Mouse (Mus musculus): ENCODE data around the gene Eif5a2.
A peak's percentile ranks its signal among the peaks of the same experiment; 100 is the strongest.
"Not testable (repeated sequence)": the region's sequence is repeated elsewhere in the genome, so short reads cannot be mapped to it uniquely, and the experiment has no call there.

Gene Eif5a2

DNA sequence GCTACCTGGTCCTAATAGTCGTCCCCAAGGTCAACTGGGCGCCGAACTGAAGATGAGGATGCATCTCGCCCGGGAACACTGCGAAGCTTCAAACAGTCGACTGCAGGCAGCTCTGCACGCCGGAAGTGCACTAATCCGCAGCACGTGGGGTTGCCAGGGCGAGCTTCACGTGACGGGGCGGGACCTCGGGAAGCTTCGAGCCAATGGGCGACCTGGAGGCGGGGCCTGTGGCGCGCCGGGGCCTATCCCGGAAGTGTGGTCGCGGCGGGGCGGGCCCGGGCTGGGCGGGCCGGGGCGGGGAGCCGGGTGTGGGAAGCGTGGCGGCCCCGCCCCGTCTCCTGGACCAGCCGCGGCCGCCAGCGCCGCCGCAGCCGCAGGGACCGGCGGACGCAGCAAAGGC is at the start of gene Eif5a2:
Eif5a2 (plus strand) TSS at position 283 of the 400 bp plus-strand sequence.
- peak; percentile 85 for DNase-seq (ENCODE audit: low spot score)

DNA sequence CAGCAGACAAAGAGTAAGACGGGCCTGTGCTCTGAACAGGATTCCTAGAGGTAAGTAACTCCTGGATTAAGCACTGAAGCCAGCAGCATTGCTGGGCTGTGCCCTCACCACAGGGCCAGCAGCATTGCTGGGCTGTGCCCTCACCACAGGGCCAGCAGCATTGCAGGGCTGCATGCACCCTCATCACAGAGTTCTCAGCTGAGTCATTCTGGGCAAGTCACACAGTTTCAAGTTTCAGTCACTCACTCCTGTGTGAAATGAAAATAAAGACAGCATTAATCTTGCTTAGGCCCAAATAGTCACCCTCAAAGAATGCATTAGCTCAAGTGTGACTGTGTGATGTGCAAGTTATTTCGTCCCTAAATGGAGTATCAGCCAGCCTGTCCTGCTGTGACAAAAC is 46.4 kb upstream of the Eif5a2 start:
- DNase-seq (ENCODE audit: low spot score): no peak

DNA sequence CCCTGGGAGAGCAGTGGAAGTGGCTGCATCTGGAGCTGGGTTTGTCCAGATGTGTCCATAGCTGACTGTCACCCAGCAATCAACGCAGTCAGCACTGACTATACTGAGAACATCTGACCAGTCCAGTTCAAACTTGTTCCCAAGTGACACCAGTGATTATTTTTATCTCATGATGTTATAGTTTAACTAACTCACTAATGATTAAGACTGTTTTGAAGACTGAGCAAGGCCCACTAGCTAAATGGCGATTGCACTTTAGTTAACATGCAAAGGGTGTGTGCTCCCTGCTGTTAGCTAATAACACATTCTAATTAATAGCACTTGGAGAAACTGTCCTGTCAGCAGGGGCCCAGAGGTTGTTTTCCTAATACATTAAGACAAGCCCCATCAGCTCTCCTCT is 44.1 kb upstream of the Eif5a2 start:
- no peak for DNase-seq (ENCODE audit: low spot score)

DNA sequence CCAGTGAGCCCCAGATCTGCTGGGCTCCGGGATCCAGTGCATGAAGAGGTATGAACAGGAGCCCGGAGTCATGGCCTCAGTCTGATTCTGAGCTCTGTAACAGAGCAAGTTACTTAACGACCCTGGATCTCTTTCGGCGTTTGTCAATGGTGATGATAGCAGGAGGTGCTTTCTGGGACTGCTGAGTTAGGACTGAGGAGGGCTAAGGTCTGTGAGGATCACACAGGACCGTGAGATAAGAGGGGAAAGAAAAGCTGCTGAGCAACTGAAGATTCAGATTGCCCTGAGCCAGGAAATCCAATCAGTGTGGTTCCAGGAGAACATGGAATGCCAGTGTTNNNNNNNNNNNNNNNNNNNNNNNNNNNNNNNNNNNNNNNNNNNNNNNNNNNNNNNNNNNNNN is 40.7 kb upstream of the Eif5a2 start:
- no peak for DNase-seq (ENCODE audit: low spot score)

DNA sequence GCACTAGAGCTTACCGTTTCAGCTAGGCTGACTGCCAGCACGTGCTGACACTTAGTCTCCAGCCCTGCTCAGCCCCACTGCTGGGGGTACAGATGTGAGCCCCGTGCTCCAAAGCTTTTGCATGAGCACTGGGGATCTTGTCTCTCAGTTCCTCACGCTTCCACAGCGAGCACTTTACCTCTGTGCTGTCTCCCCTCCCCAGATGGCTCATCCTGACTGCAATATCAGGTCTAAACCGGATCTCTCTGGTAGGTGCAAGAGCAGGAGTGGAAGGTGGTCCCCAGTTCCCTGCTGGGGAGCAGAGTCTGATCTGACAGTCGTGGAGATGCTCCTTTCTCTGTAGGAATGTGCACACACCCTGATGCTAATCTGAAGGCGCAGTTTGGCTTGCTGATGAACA is 37.8 kb upstream of the Eif5a2 start:
- no peak for DNase-seq (ENCODE audit: low spot score)

DNA sequence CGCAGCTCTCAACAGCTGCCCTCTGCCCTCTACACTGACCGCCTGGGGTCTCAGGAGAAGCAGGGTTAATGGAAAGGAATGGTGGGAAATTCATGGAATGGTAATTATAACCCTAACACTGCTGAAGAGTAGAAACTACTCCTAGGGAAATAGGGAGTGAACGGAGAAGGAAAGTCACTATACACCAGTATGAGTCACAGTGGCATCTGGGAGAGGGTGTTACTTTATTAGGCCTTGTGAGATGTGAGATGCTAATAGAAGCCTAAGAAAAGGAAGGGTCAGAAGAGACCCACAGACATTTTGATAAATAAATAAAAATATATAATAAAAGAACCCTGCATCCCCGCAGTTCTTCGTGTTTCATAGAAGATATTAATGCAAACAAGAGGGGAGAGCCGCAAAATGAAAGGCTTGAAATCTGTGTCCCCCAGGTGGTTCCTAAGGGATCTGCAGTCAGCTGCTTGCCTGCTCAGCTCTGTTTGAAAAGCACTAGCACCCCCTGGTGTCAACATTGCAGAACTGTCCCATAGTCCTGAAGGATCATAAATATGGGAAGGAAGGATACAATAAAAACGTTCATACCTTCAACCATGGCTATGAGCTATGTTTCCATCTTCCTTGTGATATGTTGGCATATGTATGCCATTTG is 35.1 kb upstream of the Eif5a2 start:
- peak; percentile 91 for DNase-seq (ENCODE audit: low spot score)

DNA sequence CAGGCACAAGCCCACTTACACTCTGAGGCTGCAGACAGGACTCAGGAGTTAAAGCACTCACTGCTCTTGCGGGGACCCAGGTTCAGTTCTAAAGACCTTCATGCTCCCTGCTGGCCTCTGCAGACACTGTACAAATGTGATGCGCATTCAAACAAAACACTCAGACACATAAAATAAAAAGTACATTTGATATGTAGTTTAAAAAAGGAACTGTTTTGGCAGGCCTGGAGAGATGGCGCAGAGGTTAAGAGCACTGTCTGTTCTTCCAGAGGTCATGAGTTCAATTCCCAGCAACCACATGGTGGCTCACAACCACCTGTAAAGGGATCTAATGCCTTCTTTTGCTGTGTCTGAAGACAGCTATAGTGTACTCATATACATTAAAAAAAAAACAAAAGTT is 32.9 kb upstream of the Eif5a2 start:
- no peak for DNase-seq (ENCODE audit: low spot score)

DNA sequence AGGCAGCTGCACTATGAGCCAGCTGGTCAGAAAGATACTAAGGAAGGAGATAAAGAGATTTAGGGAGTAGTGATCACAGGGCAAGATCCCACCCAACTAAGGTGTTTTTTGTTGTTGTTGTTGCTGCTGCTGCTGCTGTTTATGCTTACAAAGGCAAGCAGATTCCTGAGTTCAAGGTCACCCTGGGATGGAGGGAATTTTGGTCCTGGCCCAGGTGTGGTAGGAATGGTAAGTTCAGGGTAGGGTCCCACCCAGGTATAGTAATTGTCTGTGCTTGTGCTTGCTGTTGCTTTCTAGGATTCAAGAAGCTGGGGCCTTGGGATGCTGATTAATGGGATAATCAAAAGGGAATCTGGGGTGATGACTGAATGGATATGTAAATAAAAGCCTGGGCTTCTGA is 32.1 kb upstream of the Eif5a2 start:
- DNase-seq (ENCODE audit: low spot score): no peak

DNA sequence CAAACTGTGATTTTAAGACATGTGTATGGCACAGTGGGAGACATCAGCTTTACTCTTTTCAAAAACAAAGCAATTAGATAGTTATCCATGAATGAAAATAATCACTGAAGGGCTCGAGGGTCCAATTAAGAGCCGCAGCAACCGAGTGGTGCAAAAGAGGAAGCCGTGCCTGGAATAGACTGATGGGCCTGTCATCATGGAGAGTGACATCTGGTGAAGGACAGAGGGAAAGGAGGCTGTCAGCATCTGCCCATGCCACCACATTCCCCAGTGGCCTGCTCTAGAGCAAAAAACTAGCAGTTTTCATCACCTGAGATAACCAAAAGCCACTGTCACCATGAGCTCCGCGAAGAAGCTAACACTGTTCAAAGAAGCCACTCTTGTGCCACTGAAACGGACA is 25.6 kb upstream of the Eif5a2 start:
- no peak for DNase-seq (ENCODE audit: low spot score)

DNA sequence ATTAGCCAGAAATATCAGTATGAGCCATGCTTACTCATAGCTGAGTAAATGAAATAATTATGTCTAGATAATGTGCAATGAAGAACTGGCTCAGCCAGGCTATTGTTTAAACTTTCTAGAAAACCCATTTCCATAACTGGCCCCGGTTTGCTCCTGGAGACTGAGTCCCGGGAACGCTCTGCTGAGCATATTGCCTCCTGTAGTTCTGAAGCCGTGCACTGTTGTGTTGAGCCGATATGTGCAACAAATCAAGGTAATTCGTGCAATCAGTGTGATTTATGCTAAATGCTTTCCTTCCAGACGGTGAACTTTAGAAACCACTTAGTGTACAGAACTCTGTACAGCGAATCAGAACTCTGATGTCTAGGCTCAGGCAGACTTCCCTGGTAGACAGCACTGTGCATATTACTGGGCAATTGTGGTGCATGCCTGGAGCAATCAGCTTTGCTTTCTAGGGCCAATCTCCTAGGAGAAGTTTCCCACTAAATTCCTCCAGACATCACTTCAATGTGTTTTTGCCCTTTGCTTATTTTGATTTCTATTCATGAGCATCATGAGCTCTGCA is 19.8 kb upstream of the Eif5a2 start:
- no peak for DNase-seq (ENCODE audit: low spot score)

DNA sequence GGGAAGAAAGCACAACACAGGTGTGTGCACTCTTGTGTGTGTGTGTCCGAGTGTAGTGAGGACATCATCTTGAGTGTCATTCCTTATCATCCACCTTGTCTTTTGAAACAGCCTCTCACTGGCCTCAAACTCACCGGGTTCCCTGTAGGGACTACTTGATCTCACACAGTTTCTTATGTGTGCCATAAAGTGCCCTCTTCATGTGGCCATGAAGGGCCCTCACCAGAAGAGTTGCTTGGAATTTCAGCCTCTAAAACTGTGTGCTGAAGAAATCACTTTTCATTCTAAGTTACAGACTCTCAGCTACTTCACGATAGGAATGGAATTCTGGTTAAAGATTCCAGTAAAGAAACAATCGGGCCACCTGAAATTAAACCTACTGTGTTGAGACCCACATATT is 14.1 kb upstream of the Eif5a2 start:
- no peak for DNase-seq (ENCODE audit: low spot score)

DNA sequence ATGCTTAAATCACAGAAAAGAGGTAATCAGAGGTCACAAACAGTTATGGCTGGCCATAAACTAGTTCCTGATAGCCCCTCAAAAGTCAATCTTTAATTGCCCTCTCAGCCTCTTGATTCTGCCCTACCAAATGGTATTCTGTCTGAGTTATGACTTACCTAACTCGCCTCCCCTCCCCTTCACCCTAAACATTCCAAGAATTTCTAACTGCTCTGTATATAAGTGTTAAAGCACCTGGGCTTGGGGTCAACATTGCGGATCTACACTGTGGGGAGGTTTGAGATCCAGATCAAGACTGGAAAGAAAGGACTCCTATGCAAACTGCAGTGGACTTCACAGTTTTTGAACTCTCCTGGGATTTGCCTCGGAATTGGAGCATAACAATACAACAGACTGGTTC is 12.9 kb upstream of the Eif5a2 start:
- DNase-seq (ENCODE audit: low spot score): no peak

DNA sequence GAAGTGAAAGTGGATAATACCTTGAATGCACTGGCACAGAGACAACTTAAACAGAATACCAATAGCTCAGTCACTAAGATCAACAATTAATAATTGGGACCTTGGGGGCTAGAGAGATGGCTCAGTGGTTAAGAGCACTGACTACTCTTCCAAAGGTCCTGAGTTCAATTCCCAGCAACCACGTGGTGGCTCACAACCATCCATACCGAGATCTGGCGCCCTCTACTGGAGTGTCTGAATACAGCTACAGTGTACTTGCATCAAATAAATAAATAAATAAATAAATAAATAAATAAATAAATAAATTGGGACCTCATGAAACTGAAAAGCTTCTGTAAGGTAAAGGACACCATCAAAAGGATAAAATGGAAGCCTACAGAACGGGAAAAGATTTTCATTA is 8.2 kb upstream of the Eif5a2 start:
- DNase-seq (ENCODE audit: low spot score): not testable (repeated sequence)

DNA sequence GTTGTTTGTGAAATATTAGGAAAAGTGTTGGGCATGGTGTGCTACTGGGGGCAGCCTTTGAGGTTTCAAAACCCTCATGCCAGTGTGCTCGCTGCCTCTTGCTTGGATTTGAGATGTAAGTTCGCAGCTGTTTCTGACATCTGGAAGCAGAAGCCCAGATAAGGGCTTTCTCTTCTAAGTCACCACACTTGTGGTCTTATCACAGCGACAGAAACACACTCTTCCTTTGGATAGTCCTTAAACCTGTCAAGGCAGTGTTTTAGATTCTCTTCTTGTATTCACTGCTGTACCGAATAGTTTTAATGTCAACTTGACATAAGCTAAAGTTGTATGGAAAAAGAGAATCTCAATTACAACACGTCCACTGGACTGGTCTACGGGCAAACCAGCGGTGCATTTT is 5.7 kb upstream of the Eif5a2 start:
- no peak for DNase-seq (ENCODE audit: low spot score)

DNA sequence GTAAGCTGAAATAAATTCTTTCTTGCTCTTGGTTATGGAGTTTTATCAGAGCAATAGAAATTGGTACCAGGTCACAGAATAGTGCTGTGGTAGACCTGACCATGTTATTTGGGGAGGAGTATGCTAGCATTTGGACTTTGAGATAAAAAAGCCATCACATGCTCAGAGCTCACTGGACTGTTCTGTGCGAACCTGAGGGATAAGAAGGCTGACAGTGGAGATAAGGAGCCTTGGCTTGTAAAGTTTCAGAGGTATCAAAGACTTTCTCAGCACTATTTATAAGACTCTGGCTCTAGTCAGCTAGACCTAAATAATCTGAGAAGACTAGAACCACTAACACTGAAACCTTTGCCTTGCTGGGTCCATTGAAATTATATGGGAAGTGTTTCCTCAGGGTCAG is 5.1 kb upstream of the Eif5a2 start:
- DNase-seq (ENCODE audit: low spot score): no peak

DNA sequence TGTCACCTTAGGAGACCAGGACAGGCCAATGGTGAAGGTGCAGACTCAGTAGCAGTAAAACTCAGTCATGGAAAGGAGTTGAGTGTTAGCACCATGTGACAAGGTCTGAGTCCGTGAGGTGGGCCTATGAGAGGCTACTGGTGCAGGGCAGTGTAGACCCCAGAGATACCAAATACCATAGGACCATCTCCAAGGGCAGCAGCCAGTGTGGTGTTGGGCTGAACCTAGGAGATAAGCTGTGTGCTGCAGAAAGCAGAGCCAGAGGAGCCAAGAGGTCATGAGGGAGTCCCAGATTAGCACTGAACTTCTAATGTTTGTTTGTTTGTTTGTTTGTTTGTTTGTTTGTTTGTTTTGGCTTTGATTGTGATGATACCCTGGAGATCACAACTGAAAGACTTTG is 4.6 kb upstream of the Eif5a2 start:
- no peak for DNase-seq (ENCODE audit: low spot score)

DNA sequence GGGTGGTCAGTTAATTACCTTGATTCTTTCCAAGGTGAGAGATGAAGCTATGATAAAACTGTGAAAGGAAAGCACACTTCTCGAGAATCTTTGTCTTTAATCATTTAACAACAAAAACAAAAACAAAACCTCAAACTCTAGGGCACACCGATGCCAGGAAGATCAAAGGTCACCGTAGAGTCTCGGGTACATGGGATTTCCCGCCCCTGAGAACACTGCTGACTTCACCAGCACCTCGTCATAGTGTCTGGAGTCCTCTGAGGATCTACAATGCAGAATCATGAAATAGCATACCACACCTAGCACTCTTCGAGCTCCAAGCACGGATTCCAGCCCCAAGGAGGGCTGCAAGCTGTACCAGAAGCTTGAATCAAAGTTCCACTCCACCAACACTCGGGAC is 565 bp upstream of the Eif5a2 start:
- DNase-seq (ENCODE audit: low spot score): no peak

DNA sequence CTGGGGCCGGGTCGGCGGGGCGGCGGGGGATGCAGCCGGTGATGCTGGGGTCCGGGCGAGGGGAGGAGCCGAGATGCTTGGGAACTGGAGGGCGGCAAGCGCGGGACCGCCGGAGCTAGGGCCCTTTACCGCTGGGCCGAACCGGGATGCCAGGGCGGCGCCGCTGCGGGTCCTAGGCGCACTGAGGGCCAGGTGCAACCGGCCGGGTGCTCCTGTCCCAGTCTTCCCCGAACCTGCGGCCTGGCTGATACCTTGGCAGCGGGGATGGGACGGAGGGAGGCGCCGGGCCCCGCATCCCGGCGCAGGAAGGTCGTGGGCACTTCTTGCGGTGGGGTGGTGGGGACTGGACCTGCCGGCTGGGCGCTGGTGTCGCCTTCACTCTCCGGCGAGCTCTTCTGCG is 346 bp downstream of the Eif5a2 start:
- DNase-seq (ENCODE audit: low spot score): no peak

DNA sequence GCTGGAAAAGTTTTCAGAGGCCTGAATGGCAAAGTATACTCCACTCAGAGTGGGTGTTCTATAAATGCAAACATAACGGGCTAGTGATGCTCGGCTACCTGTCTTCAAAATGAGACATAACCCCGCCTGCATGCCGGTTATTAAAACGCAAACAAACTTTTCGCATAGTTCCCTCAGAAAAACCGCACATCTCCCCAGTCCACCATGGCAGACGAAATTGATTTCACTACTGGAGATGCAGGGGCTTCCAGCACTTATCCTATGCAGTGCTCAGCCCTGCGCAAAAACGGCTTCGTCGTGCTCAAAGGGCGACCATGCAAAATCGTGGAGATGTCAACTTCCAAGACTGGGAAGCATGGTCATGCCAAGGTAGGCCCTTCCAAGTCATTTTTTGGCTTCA is 772 bp downstream of the Eif5a2 start:
- no peak for DNase-seq (ENCODE audit: low spot score)

DNA sequence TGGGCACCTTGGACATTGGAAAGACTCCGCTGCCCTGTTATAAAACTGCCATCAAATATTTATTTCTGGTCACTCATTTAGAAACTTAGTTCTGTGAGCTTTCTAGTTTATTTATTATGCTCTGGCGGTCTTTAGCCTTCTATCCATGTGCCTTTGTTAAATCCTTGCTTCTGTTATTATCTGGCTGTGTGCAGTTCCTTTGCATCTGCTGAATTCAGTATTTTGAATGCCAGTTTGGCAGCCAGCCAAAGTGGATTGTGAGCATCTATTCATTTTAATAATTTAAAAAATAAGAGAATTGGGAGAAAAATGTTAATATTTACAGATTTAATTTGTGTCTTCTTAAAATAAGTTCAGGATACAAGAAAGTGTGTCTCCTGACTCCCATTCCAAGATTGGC is 3.1 kb downstream of the Eif5a2 start:
- DNase-seq (ENCODE audit: low spot score): no peak

DNA sequence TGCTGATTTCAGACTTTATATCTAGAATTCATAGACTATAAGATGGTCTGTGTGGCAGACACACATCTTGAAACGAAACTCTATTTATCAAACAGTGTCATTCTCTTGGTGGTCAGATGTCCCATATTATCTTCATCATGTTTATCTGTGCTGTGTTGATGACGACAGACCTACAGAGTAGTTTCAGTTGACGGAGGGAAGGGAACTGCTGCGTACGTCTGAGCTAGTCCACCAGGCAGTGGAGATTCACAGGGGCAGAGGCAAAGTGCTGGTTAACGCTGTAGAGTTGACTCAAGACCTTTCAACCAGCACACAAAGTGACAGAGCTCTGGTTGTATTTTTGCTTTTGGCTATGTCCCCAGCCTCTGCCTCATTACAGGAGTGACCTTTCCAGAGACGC is 13.8 kb downstream of the Eif5a2 start:
- no peak for DNase-seq (ENCODE audit: low spot score)

DNA sequence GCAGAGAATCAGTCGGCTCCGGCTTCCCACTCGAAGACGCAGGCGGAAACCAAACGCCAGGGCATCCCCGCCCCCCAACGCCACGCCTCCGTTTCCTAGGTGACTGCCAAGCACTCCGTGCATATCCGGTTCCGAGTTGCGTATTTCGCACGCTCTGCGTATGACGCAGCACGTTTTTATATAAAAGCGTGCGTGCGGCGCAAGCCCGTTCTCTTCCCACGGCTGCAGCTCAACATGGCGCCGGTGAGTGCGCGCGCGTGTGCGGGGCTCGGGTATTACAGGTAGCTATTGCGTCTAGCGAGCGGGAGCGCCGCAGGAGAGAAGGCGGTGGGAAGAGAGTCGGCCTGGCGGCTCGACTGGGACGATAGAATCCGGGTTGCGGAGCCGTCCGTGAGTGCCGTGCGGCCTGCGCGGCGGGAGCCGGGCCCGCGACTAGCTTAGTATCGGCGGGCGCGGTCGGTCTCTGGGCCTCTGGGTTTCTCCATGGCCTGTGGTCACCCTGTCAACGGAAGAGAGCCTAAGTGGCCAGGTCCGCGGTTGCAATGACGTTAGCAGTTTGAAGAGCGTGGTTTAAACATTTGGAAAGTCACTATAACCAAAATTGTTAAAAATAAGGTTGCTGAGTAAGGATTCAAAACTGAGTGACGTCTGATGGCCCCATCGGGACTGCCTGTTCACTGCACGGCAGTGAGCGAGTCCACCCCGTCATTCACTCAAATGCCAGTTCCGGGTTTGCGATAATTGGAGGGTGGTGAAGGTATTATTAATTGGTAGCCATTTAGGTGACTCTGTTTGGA is 24.4 kb downstream of the Eif5a2 start, which contains the start of gene Rpl22l1:
Rpl22l1 (plus strand) TSS at position 136 of the 797 bp plus-strand sequence.
- peak; percentile 98 for DNase-seq (ENCODE audit: low spot score)

DNA sequence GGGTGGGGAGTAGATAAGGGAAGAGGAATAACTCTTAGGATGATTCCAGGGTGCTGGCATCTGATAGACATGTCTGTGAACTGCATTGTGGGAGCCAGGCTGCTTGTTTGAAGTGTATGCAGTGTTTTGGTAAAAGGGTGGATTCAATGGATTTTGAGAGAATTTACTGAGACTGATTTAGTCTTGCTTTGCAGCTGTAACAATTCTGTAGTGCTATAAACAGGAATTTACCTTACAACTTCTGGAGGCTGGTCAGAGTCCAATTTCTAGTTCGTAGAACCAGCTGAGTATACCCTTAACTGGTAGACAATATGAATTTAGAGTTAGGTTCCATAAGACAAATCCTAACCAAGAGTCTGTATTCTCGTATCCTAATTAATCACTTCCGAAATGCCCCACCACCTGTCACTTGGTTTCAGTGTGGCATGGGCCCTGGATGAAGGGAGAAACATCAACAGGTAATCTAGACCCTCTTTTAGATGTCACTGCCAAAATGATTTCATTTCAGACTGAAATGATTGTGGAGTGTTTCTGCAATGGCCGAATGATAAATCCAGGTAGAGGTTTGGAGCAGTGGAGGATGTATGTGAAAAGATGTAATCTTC is 27.1 kb downstream of the Eif5a2 start:
- no peak for DNase-seq (ENCODE audit: low spot score)

Measured in adipocyte (in vitro differentiated cells).